Mouse (Mus musculus): ENCODE data around the gene A1bg.

DNA sequence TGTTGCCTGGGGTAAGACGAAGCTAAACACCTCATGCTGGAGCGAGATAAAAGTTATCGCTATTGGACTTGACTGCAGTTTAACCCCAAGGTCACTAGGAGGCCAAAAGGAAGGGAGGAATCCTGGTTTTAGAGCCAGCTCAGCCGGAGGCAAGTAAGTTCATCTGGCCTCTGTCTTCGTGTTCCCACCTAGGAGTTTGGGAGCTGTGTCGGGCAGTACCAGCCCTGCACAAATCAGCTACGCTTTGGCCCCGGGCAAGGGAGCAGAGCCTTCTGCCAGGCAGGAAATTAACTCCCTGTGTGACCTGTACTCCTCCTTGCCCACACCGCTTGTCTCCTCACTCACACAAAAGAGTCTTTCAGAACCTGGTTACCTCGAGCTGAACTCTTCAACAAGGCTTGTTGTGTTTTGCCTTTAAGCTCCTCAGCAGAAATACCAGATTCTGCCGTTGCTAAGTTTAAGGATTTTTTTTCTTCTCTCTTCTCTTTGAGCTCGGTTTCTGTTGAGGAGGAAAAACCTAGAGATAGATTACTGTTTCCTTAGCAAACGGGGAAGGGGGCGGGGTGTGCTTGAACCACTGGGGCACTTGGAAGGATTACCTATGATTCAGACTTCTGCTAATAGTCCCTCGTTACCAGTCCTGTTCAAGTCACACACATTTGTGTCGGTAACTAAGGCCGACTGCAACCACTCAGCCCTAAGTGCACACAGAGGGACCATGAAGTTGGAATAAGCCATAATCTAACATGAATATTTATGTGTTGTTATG lies 69.4 kb downstream of the A1bg start, which contains the start of gene Fam84b:
- TF ChIP-seq CTCF (IDR thresholded peaks at IDR 0.05; ENCODE audit: low read depth) (peak; percentile 37; the same call in 1 of the 2 replicates), EP300 (IDR thresholded peaks at IDR 0.05; ENCODE audit: low read depth) (peak; percentile 77)
